Mouse (Mus musculus) bone marrow macrophage, adult 2 months (primary cell): ENCODE data around the gene Ttf2. TPM values are rescaled to one million over a fixed set of nuclear protein-coding genes. Genes with fewer than 3 reads are reported as not detected.

Source experiments
- H3K27ac ChIP-seq: 2 replicates; pipeline ENCODE4 v1.5.1; 2012; ENCODE audit warnings: low read depth, low read length; ENCODE audit not compliant: insufficient read depth
- H3K4me1 ChIP-seq: 2 replicates; pipeline ENCODE4 v1.6.1; 2012; ENCODE audit warnings: low read length; ENCODE audit not compliant: control insufficient read depth, insufficient read depth
- H3K4me3 ChIP-seq: 2 replicates; pipeline ENCODE4 v1.5.1; 2012; ENCODE audit warnings: mild to moderate bottlenecking, low read length, moderate library complexity; ENCODE audit not compliant: insufficient read depth
- CTCF ChIP-seq: IDR thresholded peaks from 2 replicates; pipeline ENCODE4 v1.5.1; 2012; ENCODE audit warnings: low read depth, mild to moderate bottlenecking, low read length, moderate library complexity
- POLR2A ChIP-seq: IDR thresholded peaks from 2 replicates; pipeline ENCODE4 v1.6.1; 2012; ENCODE audit warnings: mild to moderate bottlenecking, low read depth, low read length, borderline replicate concordance
- polyA plus RNA-seq: library from polyadenylated mRNA; stranded (reverse); fragments of >200 nt; gene quantifications from 2 replicates; pipeline ENCODE4 v1.2.4, GENCODE M21; 2012; ENCODE audit not compliant: missing spikeins, insufficient read depth, insufficient read length

Ttf2 gene
- polyA plus RNA-seq, 1 experiment, result 15.8 TPM

- peaks cover 16% of the 10 kb centered on the region for H3K4me1 ChIP-seq
- H3K4me3 ChIP-seq, result no peak overlapping the region
- no peak for TF ChIP-seq POLR2A
- TF ChIP-seq CTCF, result no peak
- H3K27ac ChIP-seq, result no peak overlapping the region
Observed at GRCm38 (mm10) chr3:100936201-100936600, 33.3 kb downstream of the Ttf2 start.

- H3K4me3 ChIP-seq, result no peak overlapping the region
- TF ChIP-seq CTCF (no peak), POLR2A (no peak)
Observed at GRCm38 (mm10) chr3:100935521-100935920, 33.9 kb downstream of the Ttf2 start.

GRCm38 (mm10) chr3:100932077-100932944 lies 37.2 kb downstream of the Ttf2 start:
- Histone ChIP-seq H3K4me3 (no peak overlapping the region), H3K27ac (peak overlapping the region; percentile 38), H3K4me1 (peaks cover 21% of the 10 kb centered on the region)
- TF ChIP-seq CTCF (no peak), POLR2A (no peak)

More at GRCm38 (mm10) chr3:100935521-100935920, 33.9 kb downstream of the Ttf2 start:
- Histone ChIP-seq H3K4me1 (peaks cover 21% of the 10 kb centered on the region), H3K27ac (no peak overlapping the region)

GRCm38 (mm10) chr3:100931332-100932076 lies 38.0 kb downstream of the Ttf2 start:
- peaks cover 21% of the 10 kb centered on the region for H3K4me1 ChIP-seq
- no peak overlapping the region for H3K4me3 ChIP-seq
- TF ChIP-seq POLR2A (no peak), CTCF (no peak)
- H3K27ac ChIP-seq, result no peak overlapping the region

GRCm38 (mm10) chr3:100925176-100925575 lies 44.3 kb downstream of the Ttf2 start:
- TF ChIP-seq POLR2A (no peak), CTCF (no peak)
- no peak overlapping the region for H3K4me3 ChIP-seq
- peaks cover 9% of the 10 kb centered on the region for H3K4me1 ChIP-seq
- no peak overlapping the region for H3K27ac ChIP-seq

- H3K4me3 ChIP-seq, result no peak overlapping the region
- peaks cover 16% of the 10 kb centered on the region for H3K4me1 ChIP-seq
- H3K27ac ChIP-seq, result no peak overlapping the region
- no peak for TF ChIP-seq POLR2A
- no peak for TF ChIP-seq CTCF
Observed at GRCm38 (mm10) chr3:100924065-100924732, 45.3 kb downstream of the Ttf2 start.

GRCm38 (mm10) chr3:100922506-100923375 lies 46.7 kb downstream of the Ttf2 start:
- TF ChIP-seq POLR2A (no peak), CTCF (no peak)
- Histone ChIP-seq H3K4me1 (peaks cover 16% of the 10 kb centered on the region), H3K4me3 (peak overlapping the region; percentile 73), H3K27ac (no peak overlapping the region)

GRCm38 (mm10) chr3:100921825-100922505 lies 47.5 kb downstream of the Ttf2 start, which contains the start of gene Trim45:
Trim45 (plus strand) TSS chr3:100922202.
- H3K4me1 ChIP-seq, result peaks cover 17% of the 10 kb centered on the region
- TF ChIP-seq POLR2A (no peak), CTCF (no peak)
- H3K27ac ChIP-seq, result peak within 1 kb of the TSS; percentile 42
- peak within 1 kb of the TSS; percentile 73 for H3K4me3 ChIP-seq
